Mouse (Mus musculus): ENCODE data around the gene Prss28. TPM values are rescaled to one million over a fixed set of nuclear protein-coding genes. Genes with fewer than 3 reads are reported as not detected.

Prss28 gene
- polyA plus RNA-seq, 1 experiment from 2014 or later = not detected

Other genes with a start within 250 kb of the Prss28 start
- 23.5 and 24.2 TPM in 2 replicates for gene Tmem204, start 225.1 kb upstream of the Prss28 start, polyA plus RNA-seq (2014; fragmentation: Nextera tagmentation; extraction: Ambion mirVana)
- 36.7 and 42.3 TPM in 2 replicates for gene Telo2, start 192.7 kb upstream of the Prss28 start, polyA plus RNA-seq (2014; fragmentation: Nextera tagmentation; extraction: Ambion mirVana)
- not detected in 2 replicates for gene Ptx4, start 187.9 kb upstream of the Prss28 start, polyA plus RNA-seq (2014; fragmentation: Nextera tagmentation; extraction: Ambion mirVana)
- gene Clcn7, start 175.3 kb upstream of the Prss28 start, polyA plus RNA-seq (2014; fragmentation: Nextera tagmentation; extraction: Ambion mirVana) = 20.0 and 22.0 TPM in 2 replicates
- 0.07 TPM in 2 replicates for gene Ccdc154, start 146.2 kb upstream of the Prss28 start, polyA plus RNA-seq (2014; fragmentation: Nextera tagmentation; extraction: Ambion mirVana)
- 0.41 and 0.47 TPM in 2 replicates for gene Gm38655, start 133.2 kb upstream of the Prss28 start, polyA plus RNA-seq (2014; fragmentation: Nextera tagmentation; extraction: Ambion mirVana)
- 36.9 and 37.1 TPM in 2 replicates for gene BC003965, start 124.1 kb upstream of the Prss28 start, polyA plus RNA-seq (2014; fragmentation: Nextera tagmentation; extraction: Ambion mirVana)
- 4.8 and 6.2 TPM in 2 replicates for gene Unkl, start 120.2 kb upstream of the Prss28 start, polyA plus RNA-seq (2014; fragmentation: Nextera tagmentation; extraction: Ambion mirVana)
- gene Gnptg, start 68.5 kb upstream of the Prss28 start, polyA plus RNA-seq (2014; fragmentation: Nextera tagmentation; extraction: Ambion mirVana) = 36.4 and 41.8 TPM in 2 replicates
- 45.1 and 47.4 TPM in 2 replicates for gene Tsr3, start 68.5 kb upstream of the Prss28 start, polyA plus RNA-seq (2014; fragmentation: Nextera tagmentation; extraction: Ambion mirVana)
- gene Baiap3, start 52.3 kb upstream of the Prss28 start, polyA plus RNA-seq (2014; fragmentation: Nextera tagmentation; extraction: Ambion mirVana) = 2.9 and 4.0 TPM in 2 replicates
- 579 and 640 TPM in 2 replicates for gene Ube2i, start 34.0 kb upstream of the Prss28 start, polyA plus RNA-seq (2014; fragmentation: Nextera tagmentation; extraction: Ambion mirVana)
- 0.39 TPM in 1 of 2 replicates, not detected in the other for gene Prss34, start 10.3 kb upstream of the Prss28 start, polyA plus RNA-seq (2014; fragmentation: Nextera tagmentation; extraction: Ambion mirVana)
- not detected in 2 replicates for gene Prss29, start 10.0 kb downstream of the Prss28 start, polyA plus RNA-seq (2014; fragmentation: Nextera tagmentation; extraction: Ambion mirVana)
- gene Tpsab1, start 36.9 kb downstream of the Prss28 start, polyA plus RNA-seq (2014; fragmentation: Nextera tagmentation; extraction: Ambion mirVana) = not detected in 2 replicates
- 0.66 and 0.89 TPM in 2 replicates for gene Tpsb2, start 57.7 kb downstream of the Prss28 start, polyA plus RNA-seq (2014; fragmentation: Nextera tagmentation; extraction: Ambion mirVana)
- gene Tpsg1, start 60.6 kb downstream of the Prss28 start, polyA plus RNA-seq (2014; fragmentation: Nextera tagmentation; extraction: Ambion mirVana) = 2.1 and 6.3 TPM in 2 replicates
- 6.6 and 7.0 TPM in 2 replicates for gene Cacna1h, start 125.1 kb downstream of the Prss28 start, polyA plus RNA-seq (2014; fragmentation: Nextera tagmentation; extraction: Ambion mirVana)
- gene Tekt4, start 146.0 kb downstream of the Prss28 start, polyA plus RNA-seq (2014; fragmentation: Nextera tagmentation; extraction: Ambion mirVana) = 0.35 TPM in 1 of 2 replicates, not detected in the other
- gene Sstr5, start 188.6 kb downstream of the Prss28 start, polyA plus RNA-seq (2014; fragmentation: Nextera tagmentation; extraction: Ambion mirVana) = 0.19 and 0.36 TPM in 2 replicates

Data from intestine, embryonic 14.5 days (tissue).